Mouse (Mus musculus) layer of hippocampus, adult 9-10 months (tissue): ENCODE measurements around the gene Arhgap44.
A peak's percentile ranks its signal among the peaks of the same experiment; 100 is the strongest.

Experiments used
- DNase-seq: peaks from one replicate; pipeline ENCODE4 v3.0.0; 2022; ENCODE audit warnings: low spot score

The Arhgap44 gene

DNA sequence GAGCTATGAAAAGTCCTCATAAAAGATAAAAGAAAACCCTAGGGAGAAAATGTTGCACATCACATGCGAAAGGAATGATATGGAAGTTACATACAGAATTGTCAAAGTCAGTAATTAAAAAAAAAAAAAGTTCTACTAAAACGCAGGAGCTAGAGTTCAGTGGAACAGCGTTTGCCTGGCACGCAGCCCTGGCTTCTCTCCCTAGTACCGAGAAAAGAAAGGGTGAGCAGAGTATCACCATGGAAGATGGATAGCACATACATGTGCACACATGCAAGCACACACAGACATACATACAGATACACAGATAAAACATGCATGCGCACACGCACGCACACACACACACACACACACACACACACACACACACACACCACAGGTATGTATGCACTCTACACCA lies 82.0 kb downstream of the Arhgap44 start:
- DNase-seq = no peak

DNA sequence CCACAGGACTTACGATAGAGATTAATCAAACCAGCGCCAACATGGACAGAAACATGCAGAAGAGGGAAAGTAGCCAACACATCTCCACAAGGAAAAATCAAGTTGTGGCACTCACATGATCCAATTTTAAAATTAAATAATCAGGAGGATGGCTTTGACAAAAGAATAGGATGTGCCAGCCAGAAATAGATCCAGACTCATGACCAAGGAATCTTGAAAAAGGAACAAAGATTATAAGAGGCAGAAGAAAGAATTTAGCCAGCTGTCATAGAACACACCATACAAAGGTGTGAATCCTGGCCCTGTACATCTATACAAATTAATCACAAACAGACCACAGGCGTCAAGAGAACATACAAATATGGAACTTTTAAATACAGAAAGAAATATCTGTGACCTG lies 82.5 kb downstream of the Arhgap44 start:
- DNase-seq = no peak

GRCm38 (mm10) chr11:65069609-65070008 lies 93.2 kb downstream of the Arhgap44 start:
- DNase-seq = peak; percentile 27

- no peak for DNase-seq
Measured at GRCm38 (mm10) chr11:65069051-65069450, 93.7 kb downstream of the Arhgap44 start.

GRCm38 (mm10) chr11:65065201-65065600 lies 97.6 kb downstream of the Arhgap44 start:
- DNase-seq = no peak

DNA sequence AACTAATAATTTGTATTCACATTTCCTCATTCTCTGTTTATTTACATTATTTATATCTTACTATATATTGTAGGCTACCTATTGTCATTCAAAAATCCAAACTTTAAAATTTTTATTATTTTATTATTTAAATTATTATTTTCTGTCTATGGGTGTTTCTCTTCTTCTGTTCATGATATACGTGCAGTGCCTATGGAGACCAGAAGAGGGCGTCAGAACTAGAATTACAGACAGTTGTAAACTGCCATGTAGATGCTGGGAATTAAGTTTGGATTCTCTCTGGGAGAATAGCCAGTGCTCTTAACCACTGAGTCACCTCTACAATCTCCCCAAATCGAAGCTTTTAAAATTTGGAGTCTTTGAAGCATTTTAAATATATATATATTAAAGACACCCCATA lies 101.3 kb downstream of the Arhgap44 start:
- no peak for DNase-seq

GRCm38 (mm10) chr11:65059531-65059930 lies 103.2 kb downstream of the Arhgap44 start:
- no peak for DNase-seq

DNA sequence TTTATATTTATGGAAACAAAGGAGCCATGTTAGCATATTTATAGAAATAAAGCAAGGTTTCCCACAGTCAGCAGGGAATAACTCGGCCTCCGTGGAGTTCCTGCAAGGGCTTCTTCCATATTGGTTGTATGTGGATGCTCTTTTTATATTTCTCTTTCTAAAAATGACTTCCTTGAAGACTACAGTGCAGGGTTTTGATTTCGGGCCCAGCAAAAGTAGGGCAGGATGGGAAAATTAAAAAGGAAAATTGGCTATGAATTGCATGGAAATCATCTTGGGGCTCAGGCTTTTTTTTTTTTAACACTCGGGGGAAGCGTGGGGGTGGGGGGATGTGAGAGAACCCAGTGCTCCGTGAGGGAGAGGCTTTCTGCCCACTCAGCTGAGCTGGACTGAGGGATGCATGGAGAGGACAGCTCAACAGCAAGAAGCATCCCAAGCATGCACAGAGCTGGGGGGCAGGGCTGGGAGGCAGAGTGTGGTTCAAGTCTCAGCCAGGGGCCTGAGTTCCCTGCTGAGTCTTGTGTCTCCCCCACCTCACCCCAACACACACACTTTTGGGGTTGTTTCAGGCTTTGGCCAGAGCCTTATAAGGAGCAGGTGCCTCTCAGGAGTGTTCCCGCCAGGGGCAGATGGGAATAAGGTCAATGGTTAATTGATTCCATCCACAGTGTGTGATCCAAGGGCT lies 104.4 kb downstream of the Arhgap44 start:
- no peak for DNase-seq

DNA sequence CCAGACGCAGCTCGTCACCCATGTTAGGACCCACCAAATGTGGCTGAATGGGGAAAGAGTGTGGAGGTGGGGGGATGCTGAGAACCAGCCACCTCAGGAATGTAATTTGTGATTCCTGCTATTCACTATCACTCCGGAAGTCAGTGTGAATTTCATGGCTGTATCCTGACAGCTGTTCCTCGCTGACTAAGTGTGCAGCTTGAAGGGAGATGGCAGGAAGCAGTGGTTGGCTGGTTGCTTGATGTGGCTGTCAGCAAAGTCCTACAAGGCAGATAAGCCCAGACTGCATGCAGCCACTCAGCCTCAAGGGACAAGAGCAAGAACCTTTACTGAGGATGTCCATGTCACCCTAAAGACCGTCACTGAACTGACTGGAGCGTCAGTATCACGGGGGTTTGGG lies 107.2 kb downstream of the Arhgap44 start:
- no peak for DNase-seq

DNA sequence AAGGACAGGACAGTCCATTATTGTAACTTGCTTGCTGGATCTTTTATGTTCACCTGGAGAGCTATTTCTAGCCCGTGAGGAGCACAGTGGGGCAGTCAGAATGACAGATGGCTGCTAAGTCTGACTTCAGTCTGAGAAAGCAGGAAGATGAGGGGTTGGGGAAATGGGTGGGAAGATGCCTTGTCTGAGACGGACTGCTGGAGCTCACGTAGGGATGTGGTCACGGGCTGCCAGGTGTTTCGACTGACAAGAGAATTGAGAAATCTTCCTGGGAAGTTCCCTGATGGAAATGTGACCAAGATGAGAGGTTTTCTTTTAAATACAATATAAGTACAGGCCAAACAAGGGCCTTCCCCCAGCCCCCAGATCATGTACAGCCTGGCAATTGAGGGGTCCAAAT lies 108.5 kb downstream of the Arhgap44 start:
- DNase-seq = no peak

GRCm38 (mm10) chr11:65050819-65051218 lies 111.9 kb downstream of the Arhgap44 start:
- DNase-seq = no peak

DNA sequence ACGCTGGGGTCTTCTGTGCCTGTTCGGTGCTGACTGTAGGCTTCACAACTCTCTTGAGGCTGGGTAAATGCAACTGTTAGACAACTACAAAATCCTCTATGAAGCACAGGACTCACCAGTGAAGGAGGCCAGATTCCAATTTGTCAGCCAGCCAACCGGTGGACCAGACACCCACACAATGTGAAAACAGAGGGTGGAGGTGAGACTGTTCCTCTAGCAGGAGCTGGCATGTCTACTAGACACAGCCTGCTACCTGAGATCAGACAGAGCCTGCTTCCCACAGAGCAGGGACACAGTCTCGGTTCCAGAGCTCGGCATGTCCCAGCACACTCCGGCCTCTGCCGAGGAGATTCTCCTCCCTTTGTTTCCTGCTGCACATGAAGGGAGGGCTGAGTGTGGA lies 113.7 kb downstream of the Arhgap44 start:
- DNase-seq = no peak

DNA sequence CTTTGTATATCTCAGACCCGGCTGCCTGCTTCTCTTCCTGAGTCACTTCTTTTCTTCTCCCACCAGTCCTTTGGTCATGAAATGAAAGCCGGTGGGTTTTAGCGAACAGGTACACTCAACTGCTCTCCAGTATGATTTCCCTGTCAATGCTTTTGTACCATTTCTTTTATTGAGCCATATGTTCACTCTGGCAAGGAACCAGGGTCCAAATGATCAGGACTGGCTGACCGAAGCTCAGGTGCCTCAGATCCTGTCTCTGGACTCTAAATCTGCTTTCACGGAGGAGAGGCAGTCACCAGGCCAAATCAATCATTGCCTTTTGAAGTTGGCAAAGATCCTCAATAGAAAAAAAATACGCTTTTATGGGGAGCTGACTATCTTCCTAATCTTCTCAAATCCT lies 122.2 kb downstream of the Arhgap44 start:
- no peak for DNase-seq

GRCm38 (mm10) chr11:65039517-65040095 lies 123.2 kb downstream of the Arhgap44 start:
- DNase-seq = no peak

GRCm38 (mm10) chr11:65038996-65039395 lies 123.8 kb downstream of the Arhgap44 start:
- no peak for DNase-seq

DNA sequence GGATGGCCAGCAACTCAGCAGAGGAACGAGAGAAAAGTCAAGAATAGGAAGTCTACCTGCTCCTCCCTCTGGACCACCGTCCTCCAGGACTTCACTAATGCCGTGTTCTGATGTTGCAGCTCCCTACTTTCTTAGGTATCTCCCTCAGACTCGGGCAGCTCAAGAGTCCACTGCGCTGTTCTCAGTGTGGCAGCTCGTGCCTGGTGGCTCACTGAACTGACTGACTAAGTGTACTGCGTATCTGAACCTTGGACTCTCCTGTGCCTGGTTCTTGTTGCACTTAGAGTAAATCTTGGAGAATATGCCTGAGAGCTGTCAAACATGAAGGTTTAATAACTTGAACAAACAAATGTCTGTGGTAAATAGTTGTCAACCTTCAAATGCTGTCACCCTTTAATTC lies 130.5 kb downstream of the Arhgap44 start:
- DNase-seq = no peak

- DNase-seq = no peak
Measured at GRCm38 (mm10) chr11:65030201-65030600, 132.6 kb downstream of the Arhgap44 start.

DNA sequence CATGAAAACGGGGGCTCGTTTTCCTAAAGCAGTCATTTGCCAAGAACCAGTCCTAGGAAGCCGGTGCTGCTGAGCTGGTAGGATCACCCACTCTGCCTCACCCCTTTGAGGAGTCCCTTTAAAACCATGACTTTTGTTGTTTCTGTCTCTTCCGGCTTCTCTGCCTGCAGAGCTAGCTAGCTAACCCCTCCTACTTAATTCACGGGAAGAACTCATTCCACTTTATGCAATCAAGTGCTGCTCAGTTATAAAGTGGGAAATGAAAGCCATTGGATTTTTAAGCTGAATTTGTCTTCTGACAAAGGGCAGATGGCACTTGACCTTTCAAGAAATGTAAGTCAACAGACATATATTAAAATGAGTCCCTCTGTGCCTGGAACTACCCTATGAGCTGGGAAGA lies 134.7 kb downstream of the Arhgap44 start:
- DNase-seq = no peak

GRCm38 (mm10) chr11:65022771-65023170 lies 140.0 kb downstream of the Arhgap44 start:
- DNase-seq = no peak

GRCm38 (mm10) chr11:65020744-65021143 lies 142.0 kb downstream of the Arhgap44 start:
- DNase-seq = no peak

GRCm38 (mm10) chr11:65016754-65017153 lies 146.0 kb downstream of the Arhgap44 start:
- no peak for DNase-seq

DNA sequence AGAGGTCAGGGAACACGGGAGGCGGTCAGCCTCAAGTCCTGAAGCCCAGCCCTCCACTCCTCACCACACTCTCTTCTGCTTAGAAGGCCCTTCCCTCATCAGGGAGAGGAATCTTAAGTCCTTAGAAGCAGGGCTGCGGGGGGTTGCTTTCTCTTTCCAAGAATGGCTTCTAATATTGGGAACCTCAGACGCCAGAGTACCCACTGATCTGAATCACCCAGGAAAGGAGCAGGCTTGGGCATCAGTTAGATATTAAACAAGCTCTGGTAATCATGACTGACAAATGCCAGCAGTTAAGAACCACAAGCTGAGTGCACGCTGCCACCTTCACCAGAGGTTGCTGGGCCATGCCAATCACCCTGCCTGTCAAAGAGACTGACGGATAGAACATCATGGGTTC lies 148.9 kb downstream of the Arhgap44 start:
- no peak for DNase-seq

DNA sequence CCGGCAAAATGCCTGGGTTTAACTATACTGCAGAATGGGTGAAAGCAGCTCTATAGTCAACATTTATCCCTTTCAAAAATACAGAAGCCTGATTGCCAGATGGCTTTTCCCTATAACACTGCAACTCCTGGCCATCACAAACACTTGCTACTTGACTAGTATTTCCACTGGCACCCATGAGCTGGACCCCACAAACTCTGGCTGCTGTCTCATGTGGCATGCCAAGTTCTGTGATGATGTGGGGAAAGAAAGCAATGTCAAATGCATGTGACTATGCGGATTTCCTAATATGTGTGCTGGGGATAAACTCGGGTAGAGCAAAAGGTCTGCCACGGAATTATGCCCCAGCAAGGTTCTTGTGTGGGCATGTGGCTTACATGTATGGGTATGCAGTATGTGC lies 156.7 kb downstream of the Arhgap44 start:
- no peak for DNase-seq

DNA sequence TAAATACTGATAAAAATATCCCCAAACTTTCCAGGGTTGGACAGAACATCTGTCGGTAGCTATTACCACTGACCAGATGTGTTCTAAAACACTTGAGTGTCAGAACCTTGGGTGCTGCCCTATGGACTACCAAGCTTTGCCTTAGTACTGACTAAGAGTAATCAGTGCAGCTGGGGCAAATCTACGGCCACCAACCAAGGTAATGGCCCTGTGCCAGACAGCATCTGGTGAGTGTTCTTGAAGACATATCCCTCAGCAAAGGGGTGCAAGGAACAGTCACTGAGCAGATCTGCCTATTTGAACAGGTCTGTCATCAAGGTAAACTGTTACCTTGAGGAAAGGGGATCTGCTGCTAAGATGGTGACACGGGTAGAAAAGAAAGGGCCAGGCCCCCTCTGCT lies 157.9 kb downstream of the Arhgap44 start:
- no peak for DNase-seq
